Mouse (Mus musculus) testis, postnatal 14 days (tissue): Measurements from ENCODE around the gene Lman1l.
A peak's percentile ranks its signal among the peaks of the same experiment; 100 is the strongest.

Experiments used
- DNase-seq: peaks from one replicate; pipeline ENCODE4 v3.0.0; 2021; ENCODE audit warnings: low spot score

Gene Lman1l

DNA sequence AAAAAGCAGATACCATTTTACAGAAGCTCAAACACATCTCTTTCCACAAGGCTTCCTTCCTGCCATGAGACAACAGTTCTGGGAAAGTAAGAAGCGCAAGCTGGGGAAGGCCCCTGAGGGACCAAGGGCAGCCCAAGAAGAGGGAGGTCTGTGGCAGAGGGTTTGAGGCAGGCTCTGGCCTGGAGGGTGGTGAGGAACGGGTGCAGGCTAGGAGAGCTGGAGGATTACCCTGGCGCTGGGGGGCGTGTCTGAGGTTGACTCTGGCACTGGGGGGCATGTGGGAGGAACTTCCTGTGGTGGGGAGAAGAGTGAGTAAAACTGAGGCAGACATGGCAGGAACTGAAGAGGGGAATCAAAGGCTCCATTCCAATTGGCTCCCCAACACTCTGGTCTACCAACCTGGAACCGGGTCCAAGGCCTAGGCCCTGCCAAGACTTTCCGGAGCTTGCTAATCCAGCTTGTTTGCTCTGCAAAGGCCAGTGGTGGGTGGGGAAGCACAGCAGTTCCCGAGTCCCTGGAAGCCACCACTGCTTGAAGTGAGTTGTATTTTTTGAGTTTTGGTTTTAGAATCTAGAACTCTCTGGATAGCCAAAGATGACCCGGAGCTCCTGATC, 2.9 kb downstream of the Lman1l start:
- no peak for DNase-seq

DNA sequence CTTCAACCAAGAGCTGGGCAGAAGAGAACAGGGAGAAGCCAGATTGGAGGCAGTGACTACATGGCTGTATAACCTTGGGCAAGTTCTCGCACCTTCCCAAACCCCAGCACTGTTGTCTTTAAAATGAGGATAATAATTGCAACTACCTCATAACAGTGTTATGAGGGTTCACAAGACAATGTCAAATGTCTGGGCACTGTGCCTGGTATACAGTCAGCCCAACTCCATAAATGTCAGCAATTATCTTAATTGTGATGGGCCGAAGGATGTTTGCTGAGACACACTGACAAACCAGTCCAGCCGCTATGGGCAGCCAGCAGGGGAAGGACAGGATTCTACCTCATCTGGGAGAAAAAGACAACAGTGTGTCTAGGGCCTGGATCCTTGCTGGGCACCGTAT, 5.8 kb downstream of the Lman1l start:
- no peak for DNase-seq

DNA sequence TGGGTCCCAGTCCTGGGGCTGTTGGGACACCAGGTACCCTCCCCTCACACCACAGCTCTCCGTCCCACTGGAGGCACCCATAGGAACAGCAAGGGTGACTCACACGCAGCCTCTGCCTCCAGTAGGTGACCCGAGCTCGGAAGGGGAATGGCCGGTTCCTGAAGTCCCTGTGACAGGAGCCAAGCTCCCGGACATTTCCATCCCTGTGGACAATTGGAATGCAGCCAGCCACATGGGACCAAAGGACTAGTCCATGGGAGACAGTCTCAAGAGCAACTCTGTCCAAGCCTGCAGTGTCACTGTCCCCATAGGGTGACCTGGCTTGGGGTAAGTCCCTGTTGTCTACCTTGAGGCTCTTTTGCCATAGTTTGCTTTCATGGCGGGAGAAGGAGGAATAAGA, 6.6 kb downstream of the Lman1l start:
- no peak for DNase-seq

GRCm38 (mm10) chr9:57612587-57612986, 8.0 kb downstream of the Lman1l start:
- DNase-seq = no peak

DNA sequence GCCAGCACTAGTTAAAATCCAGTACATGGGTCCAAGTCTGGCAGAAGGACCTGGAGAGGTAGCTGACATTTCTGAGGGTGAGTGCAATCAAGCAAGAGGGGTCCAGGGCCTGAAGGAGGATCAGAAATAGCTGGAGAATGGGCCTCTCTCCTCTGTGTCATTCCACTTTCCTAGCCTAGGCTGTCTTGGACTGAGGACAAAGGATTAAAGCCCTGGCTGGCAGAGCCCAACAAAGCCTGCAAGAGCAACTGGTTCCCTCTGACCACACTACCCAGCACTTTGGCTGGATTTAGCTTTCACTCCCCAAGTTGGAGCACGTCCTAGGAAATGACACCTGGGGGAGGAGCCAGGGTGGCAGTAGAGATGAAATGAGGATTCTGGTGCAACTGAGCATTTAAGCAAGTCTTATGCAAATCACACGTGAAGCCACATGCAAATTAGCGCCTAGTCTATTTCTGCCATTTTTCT, 10.2 kb downstream of the Lman1l start:
- DNase-seq = no peak

DNA sequence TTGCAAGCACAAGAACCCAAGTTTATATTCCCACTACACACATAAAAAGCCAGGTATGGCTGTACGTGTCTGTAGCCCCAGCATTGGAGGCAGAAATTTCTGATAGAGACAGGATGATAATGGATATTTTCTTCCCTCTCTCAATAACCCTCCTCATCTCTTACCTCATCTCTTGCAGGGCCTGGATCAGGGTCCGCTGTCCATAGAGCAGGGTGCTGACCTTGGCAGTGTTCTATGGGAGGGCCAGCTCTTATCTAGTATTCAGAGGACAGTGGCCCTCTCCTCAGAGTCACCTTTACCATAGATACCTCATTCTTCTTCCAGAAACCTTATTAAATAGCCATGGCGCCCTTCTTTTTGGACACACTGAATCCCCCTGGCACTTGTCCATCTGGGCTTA, 10.8 kb downstream of the Lman1l start:
- DNase-seq = no peak

- DNase-seq = no peak
Observed at GRCm38 (mm10) chr9:57606139-57606851, 14.3 kb downstream of the Lman1l start, which contains the start of gene Cplx3. Gene Cplx3, minus strand, starts transcription at chr9:57606281.

- no peak for DNase-seq
Observed at GRCm38 (mm10) chr9:57605503-57605902, 15.1 kb downstream of the Lman1l start.

DNA sequence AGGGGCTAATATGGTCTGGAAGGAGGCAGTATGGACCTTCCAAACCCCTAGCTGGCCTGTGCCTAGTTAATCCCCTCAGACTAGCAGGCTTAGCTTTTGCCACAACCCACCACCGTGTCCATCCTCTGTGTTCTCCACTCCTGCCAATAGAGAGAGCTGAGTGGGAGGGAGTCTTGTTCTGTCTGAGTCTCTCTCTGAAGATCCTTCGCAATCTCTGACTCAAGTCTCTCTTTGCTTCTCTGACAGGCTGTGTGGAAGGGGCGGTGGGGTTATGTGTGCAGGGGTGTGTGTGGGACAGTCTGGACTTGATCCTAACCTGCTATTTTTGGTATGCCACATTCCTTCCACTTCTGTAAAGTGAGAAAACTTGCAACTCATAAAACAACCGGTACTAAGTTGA, 15.7 kb downstream of the Lman1l start:
- DNase-seq = no peak

DNA sequence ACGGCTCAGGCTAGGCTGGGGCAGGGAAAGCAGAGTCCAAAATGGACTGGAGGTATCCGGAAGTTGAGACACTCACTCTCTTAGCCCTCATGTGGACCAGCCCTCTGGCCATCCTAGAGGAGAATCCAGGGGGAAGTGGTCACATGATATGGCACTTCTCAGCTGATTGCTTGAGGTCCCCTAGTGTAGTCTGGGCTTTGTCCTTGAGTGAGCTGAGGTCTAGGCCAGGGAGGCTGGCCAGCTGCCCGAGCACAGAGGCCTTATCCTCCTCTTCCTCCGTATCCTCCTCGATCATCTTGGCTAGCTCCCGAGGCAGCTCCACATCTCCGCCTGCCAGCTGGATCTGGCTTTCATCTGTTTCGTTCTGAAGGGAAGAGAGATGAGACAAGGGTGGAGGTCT, 18.5 kb downstream of the Lman1l start:
- DNase-seq = no peak

DNA sequence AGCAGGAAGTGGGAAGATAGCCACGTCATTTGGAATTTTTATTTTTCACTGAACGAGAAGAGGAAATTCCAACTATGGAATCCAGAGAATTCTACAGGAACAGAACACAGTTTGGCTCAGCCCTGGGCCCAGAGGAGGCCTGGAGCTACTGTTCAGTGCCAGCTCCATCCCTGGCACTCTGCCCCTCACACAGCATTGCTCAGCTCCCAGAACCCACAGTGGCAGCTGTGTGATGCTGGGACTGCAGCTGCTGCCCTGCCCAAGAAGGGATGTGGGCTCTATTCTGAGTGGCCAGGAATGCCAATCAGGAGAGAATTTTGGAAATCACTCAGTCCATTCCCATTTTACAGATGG, 19.2 kb downstream of the Lman1l start:
- DNase-seq = no peak

- no peak for DNase-seq
Observed at GRCm38 (mm10) chr9:57600620-57601352, 19.8 kb downstream of the Lman1l start.

GRCm38 (mm10) chr9:57598851-57599563, 21.6 kb downstream of the Lman1l start:
- DNase-seq = no peak

- no peak for DNase-seq
Observed at GRCm38 (mm10) chr9:57597929-57598382, 22.6 kb downstream of the Lman1l start.

DNA sequence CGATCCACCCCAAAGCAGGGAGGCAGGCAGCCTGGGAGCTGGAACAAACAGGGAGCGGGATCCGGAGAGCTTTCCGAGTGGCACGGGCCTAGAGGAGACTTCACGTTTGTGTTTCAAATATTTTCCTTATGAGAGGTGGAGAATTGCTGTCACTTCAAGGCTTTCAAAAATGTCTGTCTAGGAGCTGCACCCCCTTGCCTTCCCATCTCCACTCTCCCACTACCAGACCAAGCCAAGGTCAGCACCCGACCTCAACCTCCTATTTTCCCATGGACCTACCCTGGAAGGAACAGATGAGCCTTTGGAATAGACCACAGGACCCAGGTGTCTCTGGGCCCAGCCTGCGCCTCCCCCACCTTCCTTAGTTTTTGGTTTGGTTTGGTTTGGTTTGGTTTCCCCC, 23.3 kb downstream of the Lman1l start:
- DNase-seq = no peak

DNA sequence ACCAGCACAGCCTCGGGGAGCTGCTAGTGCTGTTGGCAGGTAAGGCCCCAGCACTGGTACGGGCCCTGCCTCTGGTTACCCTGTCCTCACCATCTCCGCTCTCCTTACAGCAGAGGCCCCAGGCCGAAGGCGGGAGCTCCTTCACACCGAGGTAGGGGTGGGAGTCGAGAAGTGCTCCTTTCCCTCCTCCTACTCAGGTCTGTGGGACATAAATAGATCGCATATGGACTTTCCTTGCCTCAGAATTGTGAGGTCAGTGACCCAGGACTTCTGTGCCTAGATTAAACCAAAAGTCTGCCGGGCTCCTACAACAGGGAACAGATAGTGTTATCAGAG, 26.4 kb downstream of the Lman1l start:
- no peak for DNase-seq

- DNase-seq = no peak
Observed at GRCm38 (mm10) chr9:57593454-57594173, 27.0 kb downstream of the Lman1l start.

GRCm38 (mm10) chr9:57590726-57591125, 29.8 kb downstream of the Lman1l start:
- no peak for DNase-seq

DNA sequence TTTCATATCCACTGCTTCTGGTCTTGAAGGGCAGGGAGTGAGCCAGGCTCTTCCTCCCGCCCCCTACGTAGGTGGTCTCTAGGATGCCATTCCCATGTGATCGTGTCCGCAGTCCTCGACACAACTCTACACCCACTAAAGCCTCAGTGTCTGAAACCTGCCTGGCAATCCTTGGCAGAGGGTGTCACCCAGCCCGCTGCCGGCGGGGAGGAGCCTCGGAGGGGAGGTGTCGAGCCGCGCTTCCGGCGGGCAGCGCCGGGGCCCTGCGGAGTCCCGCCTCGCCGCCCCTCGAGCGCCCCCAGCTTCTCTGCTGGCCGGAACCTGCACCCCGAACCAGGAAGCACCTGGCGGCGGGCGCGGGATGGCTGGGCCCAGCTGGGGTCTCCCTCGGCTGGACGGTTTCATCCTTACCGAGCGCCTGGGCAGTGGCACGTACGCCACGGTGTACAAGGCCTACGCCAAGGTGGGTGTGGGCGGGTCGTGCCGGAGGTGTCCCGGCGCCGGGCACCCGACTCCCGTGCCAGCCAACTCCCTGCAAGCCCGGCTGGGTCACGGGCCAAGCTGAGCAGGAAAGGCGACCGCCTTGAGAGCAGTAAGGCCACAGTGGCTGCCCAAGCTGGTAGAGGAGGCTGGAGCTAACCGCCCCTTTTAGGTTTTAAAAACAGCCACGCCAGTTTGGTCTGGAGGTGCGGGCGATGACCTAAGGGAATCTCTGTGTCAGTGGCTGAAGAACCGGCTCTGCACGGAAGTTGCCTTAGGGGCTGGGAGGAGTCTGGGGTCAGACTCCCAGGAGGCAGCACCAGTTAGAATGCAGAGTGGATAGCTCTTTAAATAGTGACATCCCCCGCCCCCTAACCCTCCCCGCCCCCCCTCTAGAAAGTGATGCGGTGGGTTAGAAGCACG, 31.1 kb downstream of the Lman1l start, which contains the start of gene Ulk3:
Gene Ulk3 (plus strand): TSS at position 229 of the 903 bp plus-strand sequence.
- peak; percentile 82 for DNase-seq

DNA sequence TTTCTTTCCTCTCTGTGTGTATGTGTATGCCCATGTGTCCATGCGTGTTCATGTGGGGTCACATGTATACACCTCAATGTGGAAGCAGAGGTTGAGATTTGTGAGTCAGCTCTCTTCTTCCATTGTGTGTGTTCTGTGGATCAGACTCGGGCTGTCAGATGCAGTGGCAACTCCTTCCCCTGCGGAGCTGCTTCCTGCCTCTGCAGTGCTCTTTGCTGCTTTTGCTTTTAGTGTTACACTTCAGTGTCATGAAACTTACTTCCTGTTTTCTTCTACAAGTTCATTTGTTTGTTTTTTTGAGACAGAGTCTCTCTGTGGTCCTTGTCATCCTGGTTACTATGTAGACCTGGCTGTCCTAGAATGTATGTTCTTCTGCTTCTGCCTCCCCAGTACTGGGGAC, 35.6 kb downstream of the Lman1l start:
- no peak for DNase-seq
